In the genomic region with DNA sequence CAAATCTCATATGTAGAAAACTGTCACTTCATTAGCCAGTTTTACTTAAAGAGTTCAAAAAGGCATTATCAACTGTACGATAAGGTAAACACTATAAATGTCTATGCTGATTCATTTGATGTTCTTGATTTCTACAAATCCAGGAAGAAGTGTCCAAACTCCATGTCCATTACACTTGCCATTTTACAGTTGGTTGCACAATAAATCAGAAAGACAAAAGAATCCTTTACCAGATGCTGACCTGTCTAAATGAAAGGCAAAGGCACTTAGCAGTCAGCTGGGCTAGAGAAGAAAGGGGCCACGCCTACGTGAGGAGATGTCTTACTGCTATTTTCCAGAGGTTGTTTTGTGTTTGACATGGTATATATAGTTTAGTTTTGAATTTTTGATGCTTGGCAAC, we compare ENCODE assay signal across 24 mouse cellular contexts. TPM values are rescaled to one million over a fixed set of nuclear protein-coding genes. Genes with fewer than 3 reads are reported as not detected.
"Had no signal": no experiment of that assay in that cellular context is flagged by ENCODE, and none has a peak within 500 bp of the region (broad histone marks: within the 10 kb centered on the region; RNA-seq: fewer than 3 reads in every experiment).

No protein-coding gene starts in this region.

- H3K4me1 ChIP-seq: megakaryocyte, embryonic 14.5 days; midbrain, embryonic 13.5 days; midbrain, embryonic 15.5 days; neural tube, embryonic 13.5 days; neural tube, embryonic 15.5 days had no signal

- H3K9ac ChIP-seq: lung, embryonic 14.5 days; midbrain, embryonic 13.5 days; midbrain, embryonic 15.5 days; neural tube, embryonic 13.5 days; neural tube, embryonic 15.5 days had no signal

- H3K4me2 ChIP-seq: lung, embryonic 14.5 days; midbrain, embryonic 11.5 days; midbrain, embryonic 13.5 days; midbrain, embryonic 15.5 days; neural tube, embryonic 13.5 days; neural tube, embryonic 15.5 days had no signal

- H3K4me3 ChIP-seq: megakaryocyte, embryonic 14.5 days; midbrain, embryonic 13.5 days; midbrain, embryonic 15.5 days; neural tube, embryonic 13.5 days; neural tube, embryonic 15.5 days had no signal

- H3K9me3 ChIP-seq: megakaryocyte, embryonic 14.5 days; midbrain, embryonic 13.5 days; midbrain, embryonic 15.5 days; neural tube, embryonic 13.5 days; neural tube, embryonic 15.5 days had no signal

- H3K27me3 ChIP-seq: megakaryocyte, embryonic 14.5 days; midbrain, embryonic 13.5 days; midbrain, embryonic 15.5 days; neural tube, embryonic 13.5 days; neural tube, embryonic 15.5 days had no signal

- H3K36me3 ChIP-seq: midbrain, embryonic 13.5 days; midbrain, embryonic 15.5 days; neural tube, embryonic 13.5 days; neural tube, embryonic 15.5 days had no signal

- H3K27ac ChIP-seq: macrophage; midbrain, embryonic 13.5 days; midbrain, embryonic 15.5 days; neural tube, embryonic 13.5 days; neural tube, embryonic 15.5 days had no signal

- ATAC-seq: midbrain, embryonic 13.5 days; midbrain, embryonic 15.5 days had no signal

- DNase-seq: lung, embryonic 14.5 days; lung, postnatal 10 days; right cerebral cortex, adult 18-20 months; right cerebral cortex, postnatal 25 days; right cerebral cortex, postnatal 4 days; spleen, adult 18-20 months; thymus, adult 18-20 months; thymus, postnatal 14 days; thymus, postnatal 36 days had no signal

RNA-seq across cellular contexts. Expression of a gene that starts 44.8 kb away (rescaled TPM):
- polyA plus RNA-seq: liver, embryonic 16.5 days; lung, embryonic 14.5 days; lung, embryonic 16.5 days; macrophage; midbrain, embryonic 11.5 days; midbrain, embryonic 13.5 days; midbrain, embryonic 15.5 days; midbrain, postnatal 0 days; neural tube, embryonic 11.5 days; neural tube, embryonic 13.5 days; neural tube, embryonic 15.5 days; small intestine, adult 2 months; stomach, embryonic 14.5 days; stomach, embryonic 16.5 days; thymus, postnatal 0 days had no signal

RNA-seq across cellular contexts. Expression of a gene that starts 46.6 kb away (rescaled TPM):
- polyA plus RNA-seq: liver, embryonic 16.5 days; lung, embryonic 14.5 days; lung, embryonic 16.5 days; macrophage; midbrain, embryonic 11.5 days; midbrain, embryonic 13.5 days; midbrain, embryonic 15.5 days; midbrain, postnatal 0 days; neural tube, embryonic 11.5 days; neural tube, embryonic 13.5 days; neural tube, embryonic 15.5 days; small intestine, adult 2 months; stomach, embryonic 14.5 days; stomach, embryonic 16.5 days; thymus, postnatal 0 days had no signal
